Mouse (Mus musculus): ENCODE data around the gene Sun1.

DNA sequence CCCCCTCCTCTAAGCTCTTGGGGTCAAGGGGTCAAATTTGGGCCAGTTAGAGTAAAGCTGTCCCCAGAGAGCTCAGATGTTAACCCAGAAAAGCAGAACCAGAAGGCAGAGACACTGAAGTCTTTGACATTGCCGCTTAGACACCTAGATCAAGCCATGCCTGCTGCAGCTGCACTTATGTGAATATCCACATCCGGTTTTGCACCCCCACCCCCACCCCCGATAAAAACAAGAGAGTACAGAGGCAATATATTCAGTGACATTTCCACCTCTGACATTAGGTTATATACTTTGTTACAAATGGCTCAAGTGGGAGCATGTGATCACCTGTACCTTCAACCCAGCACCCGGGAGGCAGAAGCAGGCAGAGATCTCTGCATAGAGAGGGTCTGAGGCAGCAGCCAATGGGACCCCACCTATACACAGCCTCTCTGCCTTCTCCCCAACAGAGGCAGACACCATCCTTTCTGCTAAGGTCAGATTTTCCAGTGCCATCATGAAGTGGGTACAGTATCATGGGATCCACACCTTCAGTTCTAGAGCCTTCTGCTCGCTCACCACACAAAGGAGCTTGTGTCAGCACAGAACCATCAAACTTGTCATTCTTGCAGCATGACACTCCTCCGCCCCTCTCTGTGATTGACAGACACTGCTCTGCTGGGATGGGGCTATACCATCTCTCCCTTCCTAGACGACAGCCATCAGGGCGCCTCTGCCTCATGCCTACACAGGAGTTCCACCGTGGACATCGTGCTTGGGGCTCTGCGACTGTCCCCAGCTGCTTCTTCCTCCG, 90.2 kb downstream of the Sun1 start:
- TF ChIP-seq POLR2A (IDR thresholded peaks at IDR 0.05; ENCODE audit: borderline replicate concordance, extremely low read depth, insufficient read depth, insufficient read length, poor library complexity, severe bottlenecking): no peak
- TF ChIP-seq CTCF (IDR thresholded peaks at IDR 0.05; ENCODE audit: borderline replicate concordance, extremely low read depth, insufficient read depth, insufficient read length): no peak

Data from brain, embryonic 14.5 days (tissue).